Mouse (Mus musculus) neural tube, embryonic 14.5 days (tissue): ENCODE measurements around the gene Sms. TPM values are rescaled to one million over a fixed set of nuclear protein-coding genes. Genes with fewer than 3 reads are reported as not detected.

ENCODE experiments used
- ATAC-seq: fragments of 200-750 bp; cut with Nextera tagmentation; 2 replicates; pipeline ENCODE4 v1.8.0; 2017; ENCODE audit warnings: low read depth, mild to moderate bottlenecking, moderate TSS enrichment, moderate library complexity
- H3K27ac ChIP-seq: fragments of 300-500 bp; sonication (generic); 2 replicates; pipeline ENCODE4 v1.5.1; 2014; ENCODE audit warnings: low read depth, mild to moderate bottlenecking, control low read depth, low read length, moderate library complexity, mixed read lengths
- H3K27me3 ChIP-seq: fragments of 300-500 bp; sonication (generic); 2 replicates; pipeline ENCODE4 v1.6.1; 2014; ENCODE audit warnings: low read length; ENCODE audit not compliant: control insufficient read depth, insufficient read depth
- H3K36me3 ChIP-seq: fragments of 300-500 bp; sonication (generic); 2 replicates; pipeline ENCODE4 v1.6.1; 2014; ENCODE audit warnings: low read length, mixed read lengths; ENCODE audit not compliant: control insufficient read depth, insufficient read depth
- H3K4me1 ChIP-seq: fragments of 300-500 bp; sonication (generic); 2 replicates; pipeline ENCODE4 v1.6.1; 2014; ENCODE audit warnings: low read length; ENCODE audit not compliant: control insufficient read depth, insufficient read depth
- H3K4me2 ChIP-seq: fragments of 300-500 bp; sonication (generic); 2 replicates; pipeline ENCODE4 v1.6.1; 2014; ENCODE audit warnings: mild to moderate bottlenecking, low read depth, low read length, control low read depth
- H3K4me3 ChIP-seq: fragments of 300-500 bp; sonication (generic); 2 replicates; pipeline ENCODE4 v1.5.1; 2014; ENCODE audit warnings: low read depth, low read length, control low read depth, mixed read lengths
- H3K9ac ChIP-seq: fragments of 300-500 bp; sonication (generic); replicated peaks from 2 replicates; pipeline ENCODE4 v1.6.1; 2014; ENCODE audit warnings: low read depth, mild to moderate bottlenecking, control low read depth, low read length, mixed read lengths
- H3K9me3 ChIP-seq: fragments of 300-500 bp; sonication (generic); 2 replicates; pipeline ENCODE4 v1.6.1; 2016; ENCODE audit warnings: low read length; ENCODE audit not compliant: control insufficient read depth
- WGBS: fragments of 180-500 bp; shearing (Covaris S2); extraction: QIAGEN DNeasy Blood & Tissue Kit; methylation state at CpG from one replicate; pipeline ENCODE4 v1.1.7; 2014; 5-methylcytosine and 5-hydroxymethylcytosine counted together
- polyA plus RNA-seq: library from polyadenylated mRNA; unstranded; fragments of >200 nt; fragmentation: Nextera tagmentation; extraction: Ambion mirVana; gene quantifications from 2 replicates; pipeline ENCODE4 v1.2.1, GENCODE M21; 2014

Sms gene
- polyA plus RNA-seq, 1 experiment from 2014 or later = 156 TPM

- Histone ChIP-seq H3K27ac (no peak overlapping the region), H3K4me3 (no peak overlapping the region), H3K4me2 (no peak overlapping the region), H3K9me3 (no peaks in the 10 kb centered on the region), H3K9ac (no peak overlapping the region), H3K36me3 (no peaks in the 10 kb centered on the region), H3K27me3 (no peaks in the 10 kb centered on the region), H3K4me1 (no peaks in the 10 kb centered on the region)
- WGBS = 69% methylated on average over 6 of the region's 6 CpGs
- ATAC-seq = no peak
Measured at GRCm38 (mm10) chrX:157404919-157405318, 87.2 kb downstream of the Sms start.

Other genes starting within 250 kb of the Sms start
- 0.35 and 0.44 TPM in 2 replicates for gene Phex, start 77.0 kb downstream of the Sms start, polyA plus RNA-seq
- gene Yy2, start 76.7 kb upstream of the Sms start, polyA plus RNA-seq = 1.0 and 2.6 TPM in 2 replicates
- gene Mbtps2, start 106.4 kb upstream of the Sms start, polyA plus RNA-seq = 37.7 and 38.2 TPM in 2 replicates
- 0.75 TPM in 1 of 2 replicates, not detected in the other for gene Smpx, start 206.6 kb upstream of the Sms start, polyA plus RNA-seq